Mouse (Mus musculus) spleen, postnatal 0 days (tissue): ENCODE measurements around the gene Cnpy4. TPM values are rescaled to one million over a fixed set of nuclear protein-coding genes. Genes with fewer than 3 reads are reported as not detected.
A peak's percentile ranks its signal among the peaks of the same experiment; 100 is the strongest.

Source experiments
- microRNA counts: library from miRNA; unstranded; fragments of <30 nt; microRNA quantifications from one replicate; lab custom pipeline; 2015
- polyA plus RNA-seq: library from polyadenylated mRNA; unstranded; fragments of >200 nt; fragmentation: Nextera tagmentation; extraction: Ambion mirVana; gene quantifications from 2 replicates; pipeline ENCODE4 v1.2.1, GENCODE M21; 2015

Cnpy4 gene
- 20.0 and 20.2 TPM in 2 replicates for polyA plus RNA-seq

GRCm38 (mm10) chr5:138186950-138187638 is at the start of gene Cnpy4, which contains the start of gene Taf6:
Gene Cnpy4, plus strand, starts transcription at chr5:138187485.
Gene Taf6, minus strand, starts transcription at chr5:138187451.

GRCm38 (mm10) chr5:138155443-138155976 is 31.8 kb upstream of the Cnpy4 start, which contains the start of gene Zfp113:
Gene Zfp113, minus strand, starts transcription at chr5:138155744.

GRCm38 (mm10) chr5:138160842-138161665 is 26.2 kb upstream of the Cnpy4 start, which contains the start of gene Cops6:
Gene Cops6, plus strand, starts transcription at chr5:138161071.

GRCm38 (mm10) chr5:138171695-138172491 is 15.4 kb upstream of the Cnpy4 start, which contains the start of the genes Ap4m1 and Mcm7:
Gene Ap4m1, plus strand, starts transcription at chr5:138172002.
Gene Mcm7, minus strand, starts transcription at chr5:138172422.

GRCm38 (mm10) chr5:138193771-138194727 is 6.8 kb downstream of the Cnpy4 start, which contains the start of gene Mblac1:
Gene Mblac1, plus strand, starts transcription at chr5:138194314.

GRCm38 (mm10) chr5:138225700-138226099 is 38.4 kb downstream of the Cnpy4 start, which contains the start of gene Nxpe5:
Gene Nxpe5, plus strand, starts transcription at chr5:138225898.

MicroRNA genes within 50 kb of the gene (microRNA counts, 519-probe panel; counts per million panel counts)
- microRNA mmu-miR-106b (lab: Ali Mortazavi, UCI), result 7,810 counts per million, percentile 77 among the panel's probes with 10 or more counts
- 9,119 counts per million, percentile 88 among the panel's probes with 10 or more counts for microRNA mmu-miR-25 (lab: Ali Mortazavi, UCI)
- 7,854 counts per million, percentile 77 among the panel's probes with 10 or more counts for microRNA mmu-miR-93 (lab: Ali Mortazavi, UCI)

Other genes with a start within 250 kb of the Cnpy4 start
- 0.04 TPM in 1 of 2 replicates, not detected in the other for gene Gjc3, start 224.4 kb upstream of the Cnpy4 start, polyA plus RNA-seq
- 0.46 TPM in 1 of 2 replicates, not detected in the other for gene Azgp1, start 206.0 kb upstream of the Cnpy4 start, polyA plus RNA-seq
- gene Smok3a, start 166.2 kb upstream of the Cnpy4 start, polyA plus RNA-seq, result not detected in 2 replicates
- gene Smok3b, start 166.1 kb upstream of the Cnpy4 start, polyA plus RNA-seq, result not detected in 2 replicates
- gene Smok3c, start 134.3 kb upstream of the Cnpy4 start, polyA plus RNA-seq, result not detected in 2 replicates
- 4.9 and 5.4 TPM in 2 replicates for gene Zkscan1, start 102.4 kb upstream of the Cnpy4 start, polyA plus RNA-seq
- gene Zscan21, start 70.6 kb upstream of the Cnpy4 start, polyA plus RNA-seq, result 14.2 and 17.9 TPM in 2 replicates
- gene Zfp113, start 31.7 kb upstream of the Cnpy4 start, polyA plus RNA-seq, result 6.2 and 7.3 TPM in 2 replicates
- gene Cops6, start 26.4 kb upstream of the Cnpy4 start, polyA plus RNA-seq, result 124 and 131 TPM in 2 replicates
- 9.1 and 9.7 TPM in 2 replicates for gene Ap4m1, start 15.5 kb upstream of the Cnpy4 start, polyA plus RNA-seq
- 197 and 222 TPM in 2 replicates for gene Mcm7, start 15.1 kb upstream of the Cnpy4 start, polyA plus RNA-seq
- gene Taf6, start within 50 bp of the Cnpy4 start, polyA plus RNA-seq, result 35.1 and 35.4 TPM in 2 replicates
- gene Mblac1, start 6.8 kb downstream of the Cnpy4 start, polyA plus RNA-seq, result 6.0 and 7.3 TPM in 2 replicates
- gene Nxpe5, start 38.4 kb downstream of the Cnpy4 start, polyA plus RNA-seq, result 1.1 and 1.6 TPM in 2 replicates
- gene Lamtor4, start 68.0 kb downstream of the Cnpy4 start, polyA plus RNA-seq, result 59.8 and 75.8 TPM in 2 replicates
- gene BC037034, start 76.5 kb downstream of the Cnpy4 start, polyA plus RNA-seq, result 8.0 and 8.6 TPM in 2 replicates
- gene Gal3st4, start 85.4 kb downstream of the Cnpy4 start, polyA plus RNA-seq, result 0.49 and 0.56 TPM in 2 replicates
- not detected in 2 replicates for gene Gm43720, start 92.5 kb downstream of the Cnpy4 start, polyA plus RNA-seq
- 1.5 TPM in 2 replicates for gene Gpc2, start 92.5 kb downstream of the Cnpy4 start, polyA plus RNA-seq
- 1.8 and 2.4 TPM in 2 replicates for gene Stag3, start 92.8 kb downstream of the Cnpy4 start, polyA plus RNA-seq
- 0.52 and 1.0 TPM in 2 replicates for gene Pvrig, start 154.5 kb downstream of the Cnpy4 start, polyA plus RNA-seq